Mouse (Mus musculus) megakaryocyte, adult 5-6 weeks (primary cell): Measurements from ENCODE around the gene Ago4. TPM values are rescaled to one million over a fixed set of nuclear protein-coding genes. Genes with fewer than 3 reads are reported as not detected.

Source experiments
- ATAC-seq: 2 replicates; pipeline ENCODE4 v1.8.0; 2016; ENCODE audit warnings: mild to moderate bottlenecking, inconsistent platforms; ENCODE audit not compliant: poor library complexity, severe bottlenecking
- total RNA-seq, 2 experiments: library from RNA; stranded (forward) in 1 of 2; stranded (reverse) in 1 of 2; fragments of 153-499, 151-499 nt in 1 of 2; fragments of 221-1000, 200-1000 nt in 1 of 2; gene quantifications; 2 replicates each; pipeline versions ENCODE4 v1.2.3 to v1.2.4; 2015 to 2017

The Ago4 gene
- total RNA-seq, 2 experiments from 2014 or later, result 4.0 to 5.3 TPM

DNA sequence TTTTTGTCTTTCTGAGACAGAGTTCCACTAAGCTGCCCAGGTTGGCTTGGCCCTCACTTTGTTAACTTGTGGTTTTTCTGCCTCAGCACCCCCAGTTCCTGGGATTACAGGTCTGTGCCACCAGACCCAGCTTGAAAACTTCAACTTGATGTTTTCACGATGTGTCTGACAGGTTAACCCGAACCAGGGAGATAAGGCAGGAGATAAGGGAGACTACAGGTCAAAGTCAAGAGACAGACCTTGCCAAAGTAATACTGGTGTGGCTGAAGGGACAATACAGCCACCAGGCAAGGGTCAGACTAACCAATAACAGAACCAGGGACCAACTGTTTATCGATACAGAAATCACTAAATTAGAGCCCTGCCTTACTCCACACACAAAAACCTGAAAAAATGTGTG, 53.0 kb downstream of the Ago4 start:
- ATAC-seq, result no peak

DNA sequence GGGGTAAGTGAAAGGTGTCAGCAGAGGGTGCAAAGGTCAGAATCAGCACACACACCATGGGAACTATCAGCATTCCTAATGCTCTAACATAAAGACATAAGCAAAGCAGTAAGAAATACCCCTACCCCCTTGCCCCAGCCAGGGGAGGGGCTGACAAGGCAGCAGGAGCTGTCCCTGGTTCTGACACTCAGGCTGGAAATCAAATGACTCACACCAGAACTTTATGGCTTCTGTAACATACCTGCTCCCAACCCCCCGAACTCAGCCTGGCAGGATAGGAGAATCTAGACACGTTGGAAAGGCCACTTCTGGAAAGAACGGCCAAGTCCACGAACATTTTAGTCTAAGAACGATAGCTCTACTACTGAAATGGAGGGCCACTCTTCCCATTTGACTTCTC, 60.2 kb downstream of the Ago4 start:
- ATAC-seq, result no peak

DNA sequence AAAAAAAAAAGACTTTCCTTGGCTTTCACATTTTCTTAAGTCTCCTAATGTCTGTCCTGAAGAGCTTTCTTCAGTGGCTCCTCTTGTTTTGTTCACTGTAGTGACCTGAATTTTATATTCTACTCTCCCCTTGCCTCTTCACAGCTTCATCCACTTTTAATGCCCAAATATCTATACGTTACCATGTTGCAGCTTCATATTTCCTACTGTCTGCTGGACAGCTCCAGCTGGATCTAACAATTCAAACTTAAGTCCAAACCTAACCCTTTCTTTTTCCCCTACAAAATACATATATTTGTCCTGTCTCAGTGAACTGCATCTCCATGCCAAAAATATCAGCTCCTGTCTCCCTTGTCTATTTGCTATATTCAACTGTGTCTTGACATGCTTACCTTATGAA, 63.9 kb downstream of the Ago4 start:
- no peak for ATAC-seq

DNA sequence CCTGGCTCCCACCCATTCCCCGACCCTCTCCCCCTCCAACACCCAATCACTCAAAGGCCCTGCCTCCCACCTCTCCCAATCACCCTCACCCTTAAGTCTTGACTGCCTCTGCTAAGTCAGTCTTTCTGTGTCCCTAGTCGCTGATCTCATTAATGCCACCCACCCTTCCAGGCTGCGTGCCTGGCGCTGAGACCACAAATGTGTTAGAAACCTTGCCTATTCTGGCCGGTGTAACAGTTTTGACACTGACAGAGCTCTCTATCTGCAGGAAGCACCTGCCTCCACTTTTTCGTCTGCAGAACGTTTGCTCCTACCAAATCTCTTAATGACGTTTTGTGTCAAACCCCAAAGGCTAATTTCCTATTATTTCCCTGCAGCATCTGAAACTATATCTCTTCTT, 64.3 kb downstream of the Ago4 start:
- ATAC-seq, result no peak

DNA sequence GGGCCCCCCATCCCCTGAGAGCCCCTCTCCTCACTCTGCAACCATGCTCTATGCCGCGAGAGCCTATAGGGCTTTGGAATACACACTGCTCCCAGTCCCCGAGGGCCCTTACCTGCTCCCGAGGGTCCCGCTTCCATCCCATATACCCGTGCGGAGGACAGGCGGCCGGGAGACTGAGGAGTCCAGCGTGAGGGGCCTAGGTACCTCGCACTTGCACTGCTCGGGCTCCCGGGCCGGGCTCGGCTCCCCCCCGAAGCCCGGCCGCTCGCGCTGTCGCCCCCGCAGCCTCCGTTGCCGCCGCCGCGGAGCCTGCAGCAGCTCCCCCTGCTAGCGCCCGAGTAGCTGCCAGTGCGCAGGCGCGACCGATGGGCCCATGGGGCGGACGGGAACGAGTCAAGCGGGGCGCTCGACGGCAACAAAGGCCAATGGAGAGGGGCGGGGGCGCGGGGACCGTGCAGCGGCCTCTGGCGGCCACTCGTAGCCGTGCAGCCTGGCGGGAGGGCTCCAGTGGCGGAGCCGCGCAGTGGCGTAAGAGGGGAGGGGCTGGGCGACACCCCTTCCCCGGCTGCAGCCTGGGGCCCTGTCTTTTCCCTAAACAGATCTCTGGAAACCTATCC, 64.9 kb downstream of the Ago4 start, which contains the start of gene Ago1:
Ago1 (minus strand) TSS at position 299 of the 617 bp plus-strand sequence.
- peak; percentile 100 for ATAC-seq

DNA sequence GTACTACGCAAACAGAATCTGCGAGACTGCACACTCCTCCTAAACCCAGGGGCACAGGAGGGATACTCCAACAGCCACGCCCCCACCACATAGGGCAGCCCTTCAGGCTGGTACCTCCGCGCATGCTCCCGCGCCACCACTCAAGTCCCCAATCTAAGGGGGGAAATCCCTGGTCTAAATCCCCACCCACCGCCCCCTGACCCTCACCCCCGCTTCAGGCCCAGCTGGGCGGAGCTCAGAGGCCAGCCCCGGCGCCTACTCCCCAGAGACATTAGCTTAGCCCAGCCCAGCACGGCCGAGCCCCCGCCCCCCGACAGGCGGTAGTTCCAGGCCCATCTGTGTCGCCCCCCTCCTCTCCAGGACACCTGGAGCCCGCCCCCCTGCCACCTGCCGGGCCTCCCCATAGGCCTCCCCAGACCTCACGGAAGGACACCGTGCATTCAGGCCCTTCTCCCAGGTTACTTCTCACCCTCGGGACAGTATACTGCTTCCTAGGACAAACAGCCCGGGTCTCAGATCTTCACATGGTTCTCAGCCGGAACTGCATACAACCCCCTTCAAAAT, 65.5 kb downstream of the Ago4 start:
- peak; percentile 22 for ATAC-seq

DNA sequence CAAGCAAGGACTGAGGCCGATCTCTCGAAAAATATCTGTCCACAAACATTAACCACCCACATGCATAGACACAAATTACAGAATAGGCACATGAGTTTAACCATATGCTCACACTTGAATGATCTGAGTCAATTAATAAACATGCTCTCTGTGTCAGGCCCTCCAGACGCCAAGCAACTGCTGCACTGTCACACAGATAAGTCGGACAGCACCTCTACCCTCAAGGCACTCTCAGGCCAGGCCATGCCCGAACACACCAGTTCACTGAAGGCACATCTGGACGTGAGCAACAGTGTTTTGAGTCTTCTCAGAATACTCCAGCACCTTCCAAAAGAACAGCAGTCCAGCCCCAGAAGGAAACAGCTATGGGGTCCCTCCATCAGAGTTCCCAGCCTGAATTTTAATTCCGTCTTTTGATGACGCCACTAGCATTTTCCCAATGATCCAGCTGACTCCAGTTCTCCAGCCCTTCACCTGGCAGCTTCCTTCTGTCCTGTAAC, 67.0 kb downstream of the Ago4 start:
- no peak for ATAC-seq

DNA sequence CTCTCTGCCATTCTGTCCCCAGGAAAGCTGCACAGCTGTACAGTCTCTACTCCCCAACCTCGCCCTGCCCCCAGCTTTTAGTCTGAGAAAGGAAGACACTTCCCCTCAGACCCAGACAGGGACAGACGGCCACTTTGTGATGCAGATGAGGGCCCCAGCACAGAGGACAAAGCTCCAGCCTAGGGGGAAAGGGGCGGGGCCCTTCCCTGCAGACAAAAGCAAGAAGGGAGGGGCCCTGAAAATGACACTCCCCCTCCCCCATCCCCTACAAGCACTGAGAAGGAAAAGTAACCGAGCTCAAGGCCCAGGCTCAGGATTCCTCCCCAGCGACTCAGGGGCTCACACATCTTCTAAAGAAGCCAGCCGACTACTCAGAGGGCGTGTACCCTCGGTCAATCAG, 67.4 kb downstream of the Ago4 start:
- no peak for ATAC-seq

DNA sequence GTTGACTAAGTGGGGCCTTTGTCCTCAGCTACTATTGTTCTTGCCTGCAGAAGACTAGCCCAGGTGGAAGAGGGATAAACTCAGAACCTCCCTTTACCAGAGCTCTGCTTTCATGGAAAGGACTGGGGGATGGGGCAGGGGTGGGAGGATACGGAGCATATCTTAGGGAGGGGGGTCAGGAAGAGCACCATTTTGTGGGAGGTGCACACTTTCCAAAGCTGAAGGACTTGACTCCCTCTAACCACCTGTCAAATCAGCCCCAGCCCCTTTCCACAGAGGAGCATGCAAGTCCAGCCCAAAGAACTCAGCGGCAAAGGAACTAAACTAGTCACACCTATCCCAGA, 68.4 kb downstream of the Ago4 start:
- no peak for ATAC-seq

DNA sequence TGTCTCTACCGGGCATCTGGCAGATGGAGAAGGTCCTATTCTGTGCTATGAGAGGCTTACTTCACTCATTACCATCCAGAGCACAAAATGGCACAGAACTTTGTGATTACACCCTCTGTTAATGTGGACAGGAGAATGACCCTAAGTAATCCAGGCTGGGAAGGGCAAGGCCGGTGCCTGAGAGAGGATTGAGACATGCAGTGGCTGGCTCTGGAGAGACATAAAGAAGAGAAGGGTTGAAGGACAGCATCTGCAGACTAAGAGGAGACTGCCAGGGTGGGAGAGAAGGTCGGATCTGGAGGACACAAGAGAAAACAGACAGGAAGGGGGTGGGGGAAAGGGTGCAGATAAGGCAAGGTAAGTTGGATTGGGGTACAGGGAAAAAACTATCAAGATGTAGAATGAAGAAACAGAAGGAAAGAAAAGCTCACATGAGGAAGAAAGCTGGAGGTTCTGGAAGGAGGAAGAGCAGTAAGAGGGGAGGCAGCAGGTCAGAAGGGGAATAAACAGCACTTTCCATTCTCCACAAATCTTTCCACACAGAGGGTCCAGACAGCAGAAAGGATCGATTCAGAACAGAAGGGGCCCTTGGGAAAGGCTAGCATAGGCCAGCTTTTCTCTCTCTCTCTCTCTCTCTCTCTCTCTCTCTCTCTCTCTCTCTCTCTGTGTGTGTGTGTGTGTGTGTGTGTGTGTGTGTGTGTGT, 68.9 kb downstream of the Ago4 start:
- ATAC-seq, result no peak

DNA sequence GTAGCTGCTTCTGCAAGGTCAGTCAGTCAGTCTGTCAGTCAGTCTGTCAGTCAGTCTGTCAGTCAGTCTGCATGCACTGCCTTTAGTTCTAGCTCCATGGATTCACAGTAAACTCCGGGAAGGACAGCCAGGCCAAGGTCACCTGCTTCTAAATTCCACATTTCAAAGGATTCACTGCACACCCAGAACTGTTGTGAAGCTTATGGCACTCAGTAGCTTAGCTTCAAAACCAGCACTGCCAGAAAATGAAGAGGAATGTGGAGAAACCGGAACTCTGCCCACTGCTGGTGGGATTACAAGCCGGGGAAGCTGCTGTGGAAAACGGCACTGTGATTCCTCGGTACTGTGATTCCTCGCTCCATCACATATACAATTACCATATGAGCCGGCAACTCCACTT, 77.8 kb downstream of the Ago4 start:
- ATAC-seq, result no peak

DNA sequence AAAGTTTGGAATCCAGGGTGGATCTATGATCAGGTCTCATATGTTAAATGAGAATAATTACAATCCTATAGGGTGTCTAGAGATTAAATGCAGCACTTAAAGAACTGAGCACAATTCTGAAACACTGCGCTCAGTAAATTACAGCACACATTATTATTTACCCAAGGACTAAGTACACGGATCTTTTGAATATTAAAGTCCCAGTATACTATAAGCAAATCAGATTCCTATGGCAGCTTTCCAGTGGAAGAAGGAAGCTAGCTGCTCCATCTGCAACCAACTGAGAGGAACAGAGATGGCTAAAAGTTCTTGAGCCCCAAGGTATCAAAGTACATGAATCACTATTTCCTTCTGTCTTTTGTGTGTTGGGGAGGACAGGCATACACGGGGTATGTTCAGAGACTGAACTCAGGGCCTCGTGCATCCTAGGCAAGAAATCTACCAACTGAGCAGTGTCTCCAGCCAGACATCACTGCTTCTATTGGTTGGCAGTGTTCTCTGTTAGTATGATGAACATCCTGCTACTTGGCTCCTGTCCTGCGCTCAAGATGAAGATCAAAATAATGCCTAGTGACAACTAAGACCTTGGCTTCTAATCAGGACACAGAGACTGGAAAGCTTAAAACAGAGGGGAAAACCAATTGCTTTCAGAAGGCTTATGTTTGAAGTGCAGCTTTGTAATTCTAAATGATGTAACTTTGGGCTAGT, 78.6 kb downstream of the Ago4 start:
- no peak for ATAC-seq

DNA sequence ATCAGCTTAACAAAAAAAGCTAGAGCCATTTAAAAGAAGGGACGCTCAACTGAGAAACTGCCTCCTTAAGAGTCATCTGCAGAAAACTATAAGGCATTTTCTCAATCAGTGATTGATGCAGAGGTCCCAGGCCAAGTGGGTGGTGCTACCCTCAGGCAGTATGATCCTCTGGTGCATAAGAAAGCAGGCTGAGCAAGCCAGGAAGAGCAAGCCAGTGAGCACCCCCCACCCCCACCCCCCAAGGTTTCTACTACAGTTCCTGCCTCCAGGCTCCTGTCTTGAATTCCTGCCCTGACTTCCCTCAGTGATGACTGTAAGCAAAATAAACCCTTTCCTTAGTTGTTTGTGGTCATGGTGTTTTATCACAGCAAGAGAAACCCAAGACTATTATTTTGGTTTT, 83.0 kb downstream of the Ago4 start:
- no peak for ATAC-seq

DNA sequence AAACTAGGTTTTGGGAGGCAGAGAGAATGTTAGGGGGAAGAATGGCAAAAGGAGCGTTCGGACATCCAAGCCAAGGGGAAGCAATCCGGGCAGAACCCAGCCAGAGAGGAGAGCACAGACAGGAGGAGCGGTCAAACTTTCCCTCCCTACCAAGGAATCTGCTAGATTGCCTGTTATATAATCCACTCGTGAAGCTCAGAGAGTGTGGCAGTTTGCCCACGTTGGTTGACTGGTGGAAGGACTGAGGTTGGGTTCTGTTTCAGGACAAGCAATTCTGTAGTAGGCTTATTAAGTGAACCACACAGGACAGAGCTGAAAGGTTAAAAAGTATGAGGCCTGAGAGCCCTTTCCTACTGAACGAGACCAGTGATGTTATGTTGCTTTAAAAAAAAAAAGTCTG, 86.1 kb downstream of the Ago4 start:
- no peak for ATAC-seq

DNA sequence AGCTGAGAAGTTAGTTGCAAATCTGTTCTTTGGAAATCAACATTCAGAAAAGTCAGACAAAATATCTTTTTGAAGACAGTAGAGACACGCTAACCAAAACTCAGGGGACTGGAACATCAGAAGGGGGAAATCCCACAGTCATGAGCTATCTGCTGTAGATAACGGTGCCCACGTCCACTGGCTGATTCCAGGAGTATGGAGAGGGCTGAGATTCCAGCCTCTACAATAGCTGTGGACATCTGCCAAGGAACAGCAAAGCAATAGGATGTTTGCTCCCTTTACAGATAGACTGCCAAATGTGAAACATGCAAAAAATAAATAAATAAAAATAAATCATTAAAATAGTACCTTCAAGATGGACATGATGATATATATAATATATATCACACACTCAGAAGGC, 88.7 kb downstream of the Ago4 start:
- ATAC-seq, result no peak

Other genes starting within 250 kb of the Ago4 start
- gene Col8a2, start 246.7 kb downstream of the Ago4 start, total RNA-seq (2015), result not detected in 2 replicates
- gene Col8a2, start 246.7 kb downstream of the Ago4 start, total RNA-seq (2017), result not detected in 2 replicates
- gene Adprhl2, start 211.8 kb downstream of the Ago4 start, total RNA-seq (2015), result 5.6 and 8.2 TPM in 2 replicates
- gene Adprhl2, start 211.8 kb downstream of the Ago4 start, total RNA-seq (2017), result 10.7 and 21.7 TPM in 2 replicates
- gene Tekt2, start 207.8 kb downstream of the Ago4 start, total RNA-seq (2015), result 0.38 TPM in 1 of 2 replicates, not detected in the other
- gene Tekt2, start 207.8 kb downstream of the Ago4 start, total RNA-seq (2017), result not detected in 2 replicates
- gene Ago3, start 103.9 kb downstream of the Ago4 start, total RNA-seq (2015), result 10.0 and 11.2 TPM in 2 replicates
- 6.1 and 8.4 TPM in 2 replicates for gene Ago3, start 103.9 kb downstream of the Ago4 start, total RNA-seq (2017)
- gene Ago1, start 64.9 kb downstream of the Ago4 start, total RNA-seq (2015), result 7.7 and 9.4 TPM in 2 replicates
- 10.7 and 11.4 TPM in 2 replicates for gene Ago1, start 64.9 kb downstream of the Ago4 start, total RNA-seq (2017)
- 29.7 and 33.8 TPM in 2 replicates for gene Clspn, start 23.5 kb upstream of the Ago4 start, total RNA-seq (2015)
- 82.6 and 84.1 TPM in 2 replicates for gene Clspn, start 23.5 kb upstream of the Ago4 start, total RNA-seq (2017)
- 0.34 and 0.91 TPM in 2 replicates for gene 5730409E04Rik, start 76.3 kb upstream of the Ago4 start, total RNA-seq (2015)
- 1.2 and 1.6 TPM in 2 replicates for gene 5730409E04Rik, start 76.3 kb upstream of the Ago4 start, total RNA-seq (2017)
- 194 and 203 TPM in 2 replicates for gene Psmb2, start 144.2 kb upstream of the Ago4 start, total RNA-seq (2015)
- gene Psmb2, start 144.2 kb upstream of the Ago4 start, total RNA-seq (2017), result 103 and 109 TPM in 2 replicates
- gene Tfap2e, start 202.8 kb upstream of the Ago4 start, total RNA-seq (2015), result not detected in 2 replicates
- gene Tfap2e, start 202.8 kb upstream of the Ago4 start, total RNA-seq (2017), result not detected in 2 replicates
- 6.0 TPM in 2 replicates for gene Ncdn, start 220.0 kb upstream of the Ago4 start, total RNA-seq (2015)
- 6.0 and 6.1 TPM in 2 replicates for gene Ncdn, start 220.0 kb upstream of the Ago4 start, total RNA-seq (2017)
- gene AU040320, start 220.1 kb upstream of the Ago4 start, total RNA-seq (2015), result 18.7 and 24.2 TPM in 2 replicates
- gene AU040320, start 220.1 kb upstream of the Ago4 start, total RNA-seq (2017), result 18.6 and 20.7 TPM in 2 replicates